Mouse (Mus musculus) forebrain, embryonic 10.5 days (tissue): ENCODE results near the gene Rps16. TPM values are rescaled to one million over a fixed set of nuclear protein-coding genes. Genes with fewer than 3 reads are reported as not detected.
A peak's percentile ranks its signal among the peaks of the same experiment; 100 is the strongest.

Source experiments
- DNase-seq: peaks from one replicate; pipeline ENCODE4 v3.0.0-alpha.2; 2017; ENCODE audit warnings: low spot score; ENCODE audit errors: extremely low spot score
- H3K27ac ChIP-seq: fragments of 300-500 bp; sonication (generic); 2 replicates; pipeline ENCODE4 v1.5.1; 2016; ENCODE audit warnings: mild to moderate bottlenecking
- H3K27me3 ChIP-seq: fragments of 300-500 bp; sonication (generic); 2 replicates; pipeline ENCODE4 v1.6.1; 2016; ENCODE audit warnings: mild to moderate bottlenecking; ENCODE audit not compliant: poor library complexity, severe bottlenecking
- H3K36me3 ChIP-seq: fragments of 300-500 bp; sonication (generic); replicated peaks from 2 replicates; pipeline ENCODE4 v1.6.1; 2016; ENCODE audit warnings: mild to moderate bottlenecking, moderate library complexity
- H3K4me1 ChIP-seq: fragments of 300-500 bp; sonication (generic); 2 replicates; pipeline ENCODE4 v1.6.1; 2016
- H3K4me3 ChIP-seq: fragments of 300-500 bp; sonication (generic); 2 replicates; pipeline ENCODE4 v1.5.1; 2016; ENCODE audit warnings: mild to moderate bottlenecking, moderate library complexity
- H3K9me3 ChIP-seq: fragments of 300-500 bp; sonication (generic); 2 replicates; pipeline ENCODE4 v1.6.1; 2016; ENCODE audit warnings: mild to moderate bottlenecking, moderate library complexity
- WGBS: fragments of 180-500 bp; shearing (Covaris S2); methylation state at CpG from one replicate; pipeline ENCODE4 v1.1.7; 2016; 5-methylcytosine and 5-hydroxymethylcytosine counted together
- polyA plus RNA-seq: library from polyadenylated mRNA; unstranded; fragments of >200 nt; fragmentation: Nextera tagmentation; extraction: Ambion mirVana; gene quantifications from 2 replicates; pipeline ENCODE4 v1.2.1, GENCODE M21; 2016

Gene Rps16
- polyA plus RNA-seq, 1 experiment from 2014 or later = 939 TPM

- Histone ChIP-seq H3K4me1 (peaks cover 45% of the 10 kb centered on the region), H3K27me3 (no peaks in the 10 kb centered on the region), H3K27ac (peak overlapping the region; percentile 98), H3K36me3 (peaks cover 55% of the 10 kb centered on the region), H3K9me3 (no peaks in the 10 kb centered on the region), H3K4me3 (peak overlapping the region; percentile 90)
- DNase-seq = no peak
- WGBS = 94% methylated on average over 14 of the region's 14 CpGs
Measured at GRCm38 (mm10) chr7:28370051-28370450, 19.6 kb downstream of the Rps16 start.

DNA sequence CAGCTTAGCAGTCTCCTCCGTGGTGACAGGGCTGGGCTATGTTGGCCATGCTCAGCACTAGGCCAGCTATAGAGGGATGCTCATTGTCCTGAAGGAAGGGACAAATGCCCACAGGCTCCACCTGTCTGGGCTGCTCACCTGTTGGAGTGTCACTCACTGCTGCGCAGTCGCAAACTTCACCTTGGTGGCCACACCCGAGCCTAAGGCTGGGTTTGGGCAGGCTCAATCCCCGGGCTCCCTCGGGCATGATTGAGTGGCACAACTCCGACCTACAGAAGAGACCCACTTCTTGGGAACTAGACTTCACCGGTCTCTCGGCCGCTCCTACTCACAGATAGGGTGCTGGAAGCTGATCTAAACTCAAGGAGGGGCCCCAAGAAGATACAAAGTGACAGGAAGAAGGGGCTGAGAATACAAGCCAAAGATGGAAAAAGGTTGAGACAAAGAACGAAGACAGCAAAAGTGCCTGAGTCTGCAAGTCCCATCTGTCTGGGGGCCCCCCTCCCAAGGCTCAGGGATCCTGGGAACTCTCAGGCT lies 20.6 kb downstream of the Rps16 start:
- WGBS = 14% methylated on average over 11 of the region's 11 CpGs
- Histone ChIP-seq H3K36me3 (peaks cover 45% of the 10 kb centered on the region), H3K9me3 (no peaks in the 10 kb centered on the region), H3K27me3 (no peaks in the 10 kb centered on the region), H3K4me3 (peak overlapping the region; percentile 90), H3K4me1 (peaks cover 55% of the 10 kb centered on the region), H3K27ac (peak overlapping the region; percentile 98)
- no peak for DNase-seq

DNA sequence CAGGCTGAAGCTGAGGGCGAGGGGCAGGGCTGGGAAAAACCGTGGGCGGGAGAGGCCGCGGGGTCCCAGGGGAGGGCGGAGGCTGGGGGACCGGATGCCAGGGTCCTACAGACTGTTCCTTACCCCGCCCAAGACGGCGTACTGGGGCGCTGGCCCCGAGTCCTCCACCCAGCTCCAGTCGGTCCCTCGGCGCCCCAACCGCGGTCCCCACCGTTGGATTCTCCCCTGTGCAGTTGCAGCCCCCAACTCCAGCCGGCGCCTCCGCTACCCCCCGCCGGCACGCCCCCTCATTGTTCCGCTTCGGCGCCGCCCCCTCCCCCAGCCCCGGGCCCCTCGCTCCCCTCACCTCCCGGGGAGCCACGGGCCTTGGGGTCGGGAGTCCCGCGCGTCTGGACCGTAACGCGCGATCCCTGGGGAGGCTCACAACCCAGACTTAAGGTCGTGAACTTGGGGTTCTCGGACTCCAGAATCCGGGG lies 21.1 kb downstream of the Rps16 start:
- peak overlapping the region; percentile 98 for H3K27ac ChIP-seq
- peaks cover 40% of the 10 kb centered on the region for H3K36me3 ChIP-seq
- WGBS = under 1% methylated on average over 39 of the region's 43 CpGs

DNA sequence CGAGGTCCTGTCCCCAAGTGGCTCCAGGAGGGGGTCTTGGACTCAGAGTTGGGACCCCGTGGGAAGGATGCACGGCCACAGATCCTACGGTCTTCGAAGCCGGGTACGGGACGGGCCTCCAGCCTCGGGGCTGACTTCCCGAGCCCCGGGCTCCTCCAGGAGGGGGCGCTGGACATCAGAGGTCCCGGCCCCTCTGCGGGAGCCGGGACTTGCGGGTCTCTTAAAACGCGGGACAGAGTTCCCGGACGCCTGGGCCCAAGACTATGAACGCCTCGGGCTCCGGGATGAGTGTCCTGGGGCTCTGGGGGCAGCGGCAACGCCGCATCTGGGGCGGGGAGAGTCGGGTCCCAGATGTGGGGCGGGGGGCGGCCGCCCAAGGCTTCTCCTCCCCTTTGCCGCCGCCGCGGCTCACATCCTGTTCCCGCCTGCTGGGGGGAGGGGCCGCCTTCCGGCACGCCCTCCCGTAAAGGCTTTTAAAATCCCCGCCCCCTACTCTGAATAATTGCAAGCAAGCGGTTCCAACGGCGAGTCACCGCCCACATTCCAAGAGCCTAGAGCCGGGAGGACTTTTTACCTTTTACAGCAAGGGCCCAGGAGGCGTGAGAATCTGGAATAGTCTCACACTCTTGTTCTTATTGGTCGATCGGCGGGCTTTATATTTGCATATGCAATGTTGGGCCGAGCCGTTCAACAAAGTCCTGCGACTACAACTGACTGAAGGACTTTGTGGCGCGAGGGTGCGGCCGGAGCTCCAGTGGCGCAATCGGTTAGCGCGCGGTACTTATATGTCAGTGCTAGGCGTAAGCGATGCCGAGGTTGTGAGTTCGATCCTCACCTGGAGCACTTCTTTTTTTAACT lies 22.0 kb downstream of the Rps16 start, which contains the start of gene Plekhg2:
Plekhg2 (minus strand) TSS at position 349 of the 858 bp plus-strand sequence.
- peak; percentile 98 for DNase-seq
- WGBS = under 1% methylated on average over 66 of the region's 66 CpGs
- Histone ChIP-seq H3K4me3 (peak within 1 kb of the TSS; percentile 90), H3K27ac (peak within 1 kb of the TSS; percentile 98), H3K9me3 (no peaks in the 10 kb centered on the region), H3K36me3 (peaks cover 32% of the 10 kb centered on the region), H3K27me3 (peaks cover 4% of the 10 kb centered on the region), H3K4me1 (peaks cover 69% of the 10 kb centered on the region)

More for the DNA sequence above, 21.1 kb downstream of the Rps16 start:
- no peaks in the 10 kb centered on the region for H3K27me3 ChIP-seq
- no peaks in the 10 kb centered on the region for H3K9me3 ChIP-seq
- peak overlapping the region; percentile 90 for H3K4me3 ChIP-seq
- H3K4me1 ChIP-seq = peaks cover 60% of the 10 kb centered on the region
- DNase-seq = peak; percentile 63

- Histone ChIP-seq H3K36me3 (peaks cover 32% of the 10 kb centered on the region), H3K4me1 (peaks cover 72% of the 10 kb centered on the region), H3K27ac (peak overlapping the region; percentile 98), H3K27me3 (peaks cover 11% of the 10 kb centered on the region), H3K4me3 (peak overlapping the region; percentile 90), H3K9me3 (no peaks in the 10 kb centered on the region)
- under 1% methylated on average over 9 of the region's 9 CpGs for WGBS
- peak; percentile 78 for DNase-seq
Measured at GRCm38 (mm10) chr7:28373131-28373581, 22.7 kb downstream of the Rps16 start.

DNA sequence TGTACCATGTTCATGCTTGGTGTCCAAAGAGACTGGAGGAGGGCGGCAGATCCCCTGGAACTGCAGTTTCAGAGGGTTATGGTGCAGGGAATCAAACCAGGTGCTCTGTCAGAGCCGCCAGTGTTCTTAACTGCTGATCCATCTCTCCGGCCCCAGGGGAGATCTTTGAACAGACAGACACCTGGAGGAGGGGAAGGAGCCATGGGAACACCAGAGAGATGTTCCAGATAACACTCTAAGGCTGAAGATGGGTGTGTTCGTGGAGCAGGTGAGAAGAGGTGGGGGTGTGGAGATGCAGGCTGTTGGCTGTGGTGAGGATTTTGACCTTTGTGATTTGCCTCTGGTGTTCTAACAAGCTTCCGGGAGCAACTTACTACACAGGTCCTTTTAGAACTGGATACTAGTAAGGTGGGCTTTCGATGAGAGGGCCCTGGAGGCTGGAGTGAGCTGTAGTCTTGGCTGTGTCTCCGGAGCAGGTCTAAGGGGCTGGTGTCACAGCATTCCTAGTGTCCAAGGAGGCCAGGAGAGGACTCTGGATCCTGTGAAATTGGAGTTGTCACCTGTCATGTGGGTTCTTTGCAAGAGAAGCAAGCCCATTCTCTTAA lies 23.5 kb downstream of the Rps16 start:
- 80% methylated on average over 7 of the region's 7 CpGs for WGBS
- peak overlapping the region; percentile 90; the same call in 1 of the 2 replicates for H3K27ac ChIP-seq
- 0 out of 2 replicates have a peak overlapping the region, but pooled peaks have one; percentile 5 for H3K4me3 ChIP-seq

GRCm38 (mm10) chr7:28374647-28375046 lies 24.2 kb downstream of the Rps16 start:
- Histone ChIP-seq H3K4me3 (peak overlapping the region; percentile 69), H3K9me3 (no peaks in the 10 kb centered on the region), H3K36me3 (peaks cover 18% of the 10 kb centered on the region), H3K27me3 (peaks cover 14% of the 10 kb centered on the region), H3K27ac (peak overlapping the region; percentile 90), H3K4me1 (peaks cover 74% of the 10 kb centered on the region)
- no peak for DNase-seq
- WGBS = 89% methylated on average over 10 of the region's 10 CpGs

More for the DNA sequence above, 23.5 kb downstream of the Rps16 start:
- peaks cover 14% of the 10 kb centered on the region for H3K27me3 ChIP-seq
- H3K36me3 ChIP-seq = peaks cover 25% of the 10 kb centered on the region
- no peak for DNase-seq
- H3K4me1 ChIP-seq = peaks cover 74% of the 10 kb centered on the region
- no peaks in the 10 kb centered on the region for H3K9me3 ChIP-seq

- Histone ChIP-seq H3K4me3 (peak overlapping the region; percentile 69), H3K27ac (peak overlapping the region; percentile 90), H3K9me3 (no peaks in the 10 kb centered on the region), H3K27me3 (peaks cover 14% of the 10 kb centered on the region), H3K36me3 (peaks cover 11% of the 10 kb centered on the region), H3K4me1 (peaks cover 74% of the 10 kb centered on the region)
- DNase-seq = peak; percentile 90
- under 1% methylated on average over 36 of the region's 36 CpGs for WGBS
Measured at GRCm38 (mm10) chr7:28375176-28375921, 24.9 kb downstream of the Rps16 start.

DNA sequence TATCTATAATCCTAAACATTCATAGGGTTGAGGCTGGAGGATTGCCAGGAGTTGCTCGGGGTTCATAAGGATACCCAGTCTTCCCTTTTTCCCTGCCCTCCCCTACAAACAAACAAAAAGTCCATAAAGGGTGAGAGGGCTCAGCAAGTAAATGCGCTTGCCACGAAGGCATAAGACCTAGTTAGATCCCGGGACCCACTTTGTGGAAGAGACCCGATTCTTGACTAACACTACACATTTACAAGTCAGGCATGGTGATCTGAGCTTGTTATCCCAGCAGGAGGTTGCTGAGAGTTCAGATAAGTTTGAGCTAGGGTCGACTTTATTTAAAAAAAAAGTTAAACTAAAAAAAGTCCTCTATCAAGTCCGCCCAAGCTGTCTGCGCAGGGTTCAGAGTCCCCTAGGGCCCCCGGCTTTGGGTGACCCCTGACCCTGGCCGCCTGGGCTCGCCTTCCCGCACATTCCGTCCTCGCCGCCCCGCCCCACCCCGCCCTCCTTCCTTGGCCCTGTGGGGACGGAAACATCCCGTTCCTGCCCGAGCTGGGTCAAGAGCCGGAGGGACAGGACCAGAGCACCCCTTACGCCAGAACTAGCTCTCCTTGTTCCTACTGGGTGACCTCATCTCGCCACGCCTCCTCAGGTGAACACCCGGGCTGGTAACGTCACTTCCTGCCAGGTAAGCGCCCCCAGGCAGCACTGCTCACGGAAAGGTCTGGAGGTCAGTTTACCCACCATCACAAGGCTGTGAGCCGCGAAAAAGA lies 25.7 kb downstream of the Rps16 start:
- 2% methylated on average over 30 of the region's 30 CpGs for WGBS
- Histone ChIP-seq H3K4me3 (peak overlapping the region; percentile 69), H3K27ac (peak overlapping the region; percentile 90), H3K36me3 (peaks cover 9% of the 10 kb centered on the region), H3K9me3 (no peaks in the 10 kb centered on the region), H3K4me1 (peaks cover 74% of the 10 kb centered on the region), H3K27me3 (peaks cover 14% of the 10 kb centered on the region)
- peak; percentile 55 for DNase-seq

DNA sequence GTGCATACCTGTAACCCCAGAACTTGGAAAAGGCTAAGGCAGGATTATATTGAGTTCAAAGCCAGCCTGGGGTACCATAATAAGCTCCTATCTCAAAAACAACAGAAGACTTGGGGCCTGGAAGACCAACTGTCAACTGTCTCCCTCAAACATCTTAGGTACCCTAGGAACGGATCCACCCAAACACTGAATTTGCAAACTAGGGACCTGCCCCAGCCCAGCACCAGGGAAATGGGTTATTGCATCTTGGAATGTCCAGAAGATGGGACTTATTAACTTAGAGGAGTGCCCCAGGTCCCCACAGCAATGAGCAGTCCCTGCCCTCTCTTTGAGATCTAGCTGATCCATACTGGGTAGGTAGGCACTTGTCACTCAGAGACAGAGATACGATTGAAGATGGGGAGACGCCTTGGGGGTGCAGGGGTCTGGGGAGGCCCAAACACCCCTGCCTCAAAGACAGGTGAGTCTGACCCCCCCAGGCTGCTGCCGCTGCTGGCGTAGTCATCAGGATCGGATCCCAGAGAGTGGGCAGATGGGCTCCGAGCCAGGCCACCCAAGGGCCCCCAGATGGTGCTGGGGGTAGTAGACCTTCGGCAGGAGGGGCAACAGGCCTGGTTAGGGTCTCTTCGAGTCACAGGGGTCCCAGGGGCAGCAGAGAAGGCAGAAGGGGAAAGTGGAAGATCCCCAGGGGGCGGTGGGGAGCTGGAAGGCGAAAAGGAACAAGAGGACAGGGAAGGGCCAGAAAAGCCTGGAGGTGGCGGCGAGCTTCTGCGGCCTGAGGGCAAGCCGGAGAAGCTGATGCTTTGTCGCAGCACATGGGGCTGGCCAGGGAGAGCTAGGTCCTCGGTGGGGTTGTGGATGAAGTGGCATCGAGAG lies 27.0 kb downstream of the Rps16 start:
- Histone ChIP-seq H3K4me3 (peak overlapping the region; percentile 69), H3K4me1 (peaks cover 85% of the 10 kb centered on the region), H3K9me3 (no peaks in the 10 kb centered on the region), H3K27ac (peak overlapping the region; percentile 90; the same call in 1 of the 2 replicates), H3K27me3 (peaks cover 14% of the 10 kb centered on the region), H3K36me3 (peaks cover 9% of the 10 kb centered on the region)
- 78% methylated on average over 18 of the region's 18 CpGs for WGBS
- DNase-seq = no peak
